Mouse (Mus musculus): ENCODE measurements around the gene Gm42957.
"Not testable (repeated sequence)": the region's sequence is repeated elsewhere in the genome, so short reads cannot be mapped to it uniquely, and the experiment has no call there.

The Gm42957 gene

DNA sequence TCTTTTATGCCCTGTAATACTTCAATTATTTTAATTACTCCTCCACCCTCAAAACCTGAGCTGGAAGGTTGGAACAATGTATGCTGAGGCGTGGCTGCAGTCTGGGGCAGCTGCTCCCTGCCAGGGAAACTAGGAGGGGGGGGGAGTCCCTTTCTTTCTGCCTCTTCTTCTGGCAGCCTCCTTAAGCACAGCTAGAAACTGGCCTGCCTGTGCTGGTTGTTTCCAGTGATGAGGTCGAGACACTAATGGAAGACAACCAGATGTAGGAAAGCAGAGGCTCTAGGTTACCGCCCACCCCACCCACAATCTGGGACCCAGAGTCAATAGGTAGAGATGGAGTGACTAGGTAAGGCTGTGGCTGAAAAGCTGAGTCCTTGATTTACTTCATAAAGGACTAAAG, 40.4 kb downstream of the Gm42957 start:
- DNase-seq = no peak

DNA sequence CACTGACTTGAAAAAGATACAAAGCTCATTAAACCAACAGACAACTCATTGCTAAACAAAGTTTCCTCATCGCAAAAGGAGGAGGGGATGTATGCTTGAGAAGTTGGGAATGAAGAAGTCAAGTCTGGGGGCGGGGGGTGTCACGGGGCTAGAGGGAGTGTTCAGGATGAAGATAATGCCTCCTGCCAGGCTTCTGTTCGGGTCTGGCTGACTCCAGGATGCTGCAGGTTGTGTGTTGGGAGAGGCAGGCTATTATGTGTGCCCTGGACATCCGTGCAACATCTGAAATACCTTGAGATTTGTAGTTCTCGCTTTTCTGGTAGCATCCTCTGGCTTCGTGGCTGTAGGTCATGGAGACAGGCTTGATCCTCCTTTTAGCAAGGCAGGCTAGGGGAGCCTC, 43.2 kb downstream of the Gm42957 start:
- DNase-seq = no peak

DNA sequence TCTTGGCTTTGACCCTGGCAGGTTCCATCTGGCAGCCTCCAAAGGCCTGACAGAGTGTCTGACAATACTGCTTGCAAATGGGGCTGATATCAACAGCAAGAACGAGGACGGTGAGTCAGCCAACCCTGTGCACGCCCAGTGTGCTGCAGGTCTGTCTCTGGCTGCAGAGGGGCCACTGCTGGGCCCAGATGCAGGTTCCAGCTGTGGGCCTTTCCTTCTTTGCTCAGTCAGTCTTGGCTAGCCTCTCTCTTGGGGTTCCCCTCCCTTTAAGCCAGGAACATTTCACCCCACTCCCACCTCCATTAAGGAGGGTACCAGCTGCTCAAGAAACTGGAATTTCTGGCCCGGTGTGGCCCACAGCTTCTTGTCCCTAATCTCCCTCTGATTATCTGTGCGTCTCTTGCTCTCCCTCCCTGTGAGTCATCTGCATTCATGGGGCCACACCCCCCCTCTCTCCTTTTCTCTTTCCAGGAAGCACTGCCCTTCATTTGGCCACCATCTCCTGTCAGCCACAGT, 43.9 kb downstream of the Gm42957 start:
- DNase-seq = peak; percentile 84

DNA sequence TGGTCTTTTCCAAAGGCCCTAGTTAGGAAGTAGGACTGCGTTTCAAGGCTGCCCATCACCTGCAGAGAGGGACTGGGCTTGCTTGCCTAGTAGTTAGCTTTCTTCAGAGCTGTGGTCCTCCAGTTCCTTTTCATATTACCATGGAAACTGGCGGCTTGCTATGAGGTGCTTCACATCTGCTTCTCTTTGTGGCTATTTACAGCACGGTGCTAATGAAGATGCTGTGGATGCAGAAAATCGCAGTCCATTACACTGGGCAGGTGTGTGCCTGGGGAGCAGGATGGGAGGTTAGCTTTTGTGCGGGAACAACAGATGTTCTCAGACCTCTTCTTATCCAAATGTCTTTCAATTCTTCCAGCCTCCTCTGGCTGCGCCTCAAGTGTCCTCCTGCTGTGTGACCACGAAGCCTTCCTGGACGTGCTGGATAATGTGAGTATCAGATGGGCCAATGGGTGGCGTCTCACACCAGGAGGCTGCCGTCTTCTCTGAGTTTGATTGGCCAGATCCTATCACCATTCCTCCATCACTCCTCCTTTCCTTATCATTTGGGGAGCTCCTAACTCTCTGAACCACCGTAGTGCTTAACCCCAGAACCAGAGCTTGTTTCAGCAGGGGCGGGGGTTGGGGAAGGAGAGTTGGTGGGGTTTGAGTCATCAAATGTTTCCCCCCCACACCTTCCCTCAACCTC, 45.1 kb downstream of the Gm42957 start:
- DNase-seq = peak; percentile 72

DNA sequence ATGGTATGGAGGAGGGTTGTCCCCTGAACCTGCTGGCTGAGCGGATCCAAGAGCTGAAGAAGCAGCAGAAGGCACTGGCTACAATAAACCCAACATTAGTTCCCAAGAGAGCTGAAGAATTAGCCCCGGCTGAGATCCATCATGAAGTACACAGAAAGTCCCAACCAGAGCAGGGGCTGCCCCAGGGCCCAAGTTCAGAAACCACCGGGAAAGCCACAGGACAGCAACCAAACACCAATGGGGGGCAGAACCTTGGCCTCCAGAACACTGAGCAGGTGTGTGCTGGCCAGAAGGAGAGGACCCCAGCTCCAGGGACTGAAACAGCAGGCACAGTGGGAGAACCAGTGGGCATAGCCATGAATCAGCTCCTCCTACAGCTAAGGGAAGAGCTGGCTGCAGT, 48.2 kb downstream of the Gm42957 start:
- peak; percentile 81 for DNase-seq

DNA sequence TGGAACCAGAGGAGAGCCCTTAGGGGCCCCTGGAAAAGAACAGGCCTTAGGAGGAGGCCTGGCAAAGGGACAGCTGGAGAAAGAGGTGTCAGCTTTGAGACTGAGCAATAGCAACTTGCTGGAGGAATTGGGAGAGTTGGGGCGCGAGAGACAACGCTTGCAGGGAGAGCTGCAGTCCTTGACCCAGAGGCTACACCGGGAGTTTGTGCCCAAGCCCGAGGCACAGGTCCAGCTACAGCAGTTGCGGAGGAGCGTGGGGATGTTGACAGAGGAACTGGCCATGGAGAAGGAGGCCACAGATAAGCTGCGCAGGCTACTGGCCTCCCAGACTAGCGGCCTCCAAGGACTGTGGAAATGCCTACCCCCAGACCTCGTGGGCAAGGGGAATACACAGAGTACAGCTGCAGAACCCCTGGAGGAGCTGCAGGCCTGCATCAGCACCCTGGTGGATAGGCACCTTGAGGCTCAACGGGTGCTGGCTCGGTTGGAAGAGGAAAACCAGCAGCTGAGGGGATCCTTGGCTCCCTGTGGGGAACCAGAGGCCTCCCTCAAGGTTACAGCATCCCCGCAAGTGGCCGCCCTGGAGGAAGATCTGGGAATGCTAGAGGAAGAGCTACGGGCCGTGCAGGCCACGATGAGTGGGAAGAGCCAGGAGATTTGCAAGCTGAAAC, 49.0 kb downstream of the Gm42957 start:
- peak; percentile 93 for DNase-seq

DNA sequence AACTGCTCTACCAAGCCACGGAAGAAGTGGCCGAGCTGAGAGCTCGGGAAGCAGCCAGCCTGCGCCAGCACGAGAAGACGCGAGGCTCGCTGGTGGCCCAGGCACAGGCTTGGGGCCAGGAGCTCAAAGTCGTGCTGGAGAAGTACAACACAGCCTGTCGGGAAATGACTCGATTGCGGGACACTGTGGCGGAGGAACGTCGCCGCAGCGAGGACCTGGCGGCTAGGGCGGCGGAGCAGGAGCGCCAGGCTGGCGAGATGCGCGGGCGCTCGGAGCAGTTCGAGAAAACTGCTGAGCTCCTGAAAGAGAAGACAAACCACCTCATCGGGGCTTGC, 49.5 kb downstream of the Gm42957 start:
- no peak for DNase-seq

DNA sequence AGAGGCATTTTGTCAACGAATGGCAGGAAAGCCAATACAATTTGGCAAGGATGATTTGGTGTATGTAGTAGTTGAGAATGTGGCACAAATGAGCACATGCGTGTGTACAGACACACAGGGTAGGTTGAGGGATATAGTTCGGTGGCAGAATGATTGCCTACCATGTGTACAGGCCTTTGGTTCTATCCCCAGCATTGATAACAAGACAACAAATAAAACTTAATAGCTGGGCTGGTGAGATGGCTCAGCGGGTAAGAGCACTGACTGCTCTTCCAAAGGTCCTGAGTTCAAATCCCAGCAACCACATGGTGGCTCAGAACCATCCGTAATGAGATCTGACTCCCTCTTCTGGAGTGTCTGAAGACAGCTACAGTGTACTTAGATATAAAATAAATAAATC, 50.8 kb downstream of the Gm42957 start:
- not testable (repeated sequence) for DNase-seq

DNA sequence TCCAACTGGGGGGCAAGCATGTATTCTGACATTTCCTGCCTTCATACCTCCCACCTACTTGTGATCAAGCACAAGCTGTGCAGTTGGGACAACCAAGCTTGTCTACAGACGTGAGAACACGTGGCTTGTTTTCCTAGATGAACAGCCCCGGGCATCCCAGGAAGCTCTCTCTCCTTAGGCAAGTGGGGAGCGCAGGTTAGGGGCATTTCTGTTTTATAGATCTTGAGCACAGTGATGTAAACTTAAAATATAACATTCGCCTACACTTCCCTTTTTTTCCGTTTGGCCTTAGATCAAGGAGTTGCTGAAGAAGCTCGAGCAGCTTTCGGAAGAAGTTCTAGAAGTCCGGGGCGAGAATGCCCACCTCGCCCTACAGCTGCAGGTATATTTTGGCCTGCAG, 53.6 kb downstream of the Gm42957 start:
- DNase-seq = no peak

DNA sequence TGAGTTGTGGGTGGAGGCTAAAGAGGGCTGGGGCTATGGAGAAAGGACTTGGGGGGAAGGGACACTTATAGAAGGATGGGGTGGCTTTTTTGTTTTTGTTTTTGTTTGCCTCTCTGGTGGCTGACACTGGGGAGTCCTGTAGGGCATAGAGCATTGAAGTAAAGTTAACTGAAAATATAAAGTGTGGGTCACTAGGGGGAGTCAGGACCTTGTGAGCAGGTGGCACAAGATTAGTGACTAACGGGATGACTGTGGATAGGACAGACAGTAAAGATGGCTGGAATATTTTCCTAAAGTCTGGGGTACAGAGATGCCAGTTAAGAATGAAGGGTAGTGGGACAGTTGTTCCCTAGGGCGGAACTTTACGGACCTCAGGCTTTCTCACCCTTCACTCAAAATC, 55.0 kb downstream of the Gm42957 start:
- no peak for DNase-seq

DNA sequence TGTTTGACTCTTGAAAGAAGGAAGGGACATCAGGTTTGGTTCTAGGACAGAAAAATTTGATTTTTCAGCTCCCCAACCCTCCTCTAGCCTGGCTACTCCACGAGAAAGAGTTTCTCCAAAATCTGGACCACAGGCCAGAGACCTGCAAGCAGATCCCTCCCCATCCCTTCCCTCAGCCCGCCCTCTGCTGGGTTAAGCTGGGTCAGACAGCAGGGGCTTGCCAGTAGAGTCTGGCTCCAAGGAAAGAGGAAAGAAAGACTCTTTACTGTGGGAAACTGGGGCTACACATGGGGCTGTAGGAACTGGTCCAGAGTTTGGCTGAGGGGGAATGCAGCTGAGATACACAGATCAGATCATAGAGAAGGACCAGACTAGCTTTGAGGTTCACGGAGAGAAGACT, 57.2 kb downstream of the Gm42957 start:
- peak; percentile 91 for DNase-seq

DNA sequence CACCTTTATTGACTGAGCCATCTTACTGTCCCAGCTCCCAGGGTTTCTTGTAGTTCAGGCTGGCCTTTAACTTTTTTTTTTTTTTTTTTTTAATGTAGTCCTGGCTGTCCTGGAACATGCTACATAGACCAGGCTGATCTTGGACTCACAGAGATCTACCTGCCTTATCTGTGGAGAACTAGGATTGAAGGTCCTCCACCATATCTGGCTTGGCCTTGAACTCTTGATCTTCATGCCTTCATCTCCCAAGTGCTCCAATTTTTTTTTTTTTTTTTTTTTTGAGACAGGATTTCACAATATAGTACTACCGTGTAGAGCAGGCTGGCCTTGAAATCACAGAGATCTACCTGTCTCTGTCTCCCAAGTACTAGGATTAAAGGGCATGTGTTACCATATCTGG, 58.3 kb downstream of the Gm42957 start:
- DNase-seq = no peak

DNA sequence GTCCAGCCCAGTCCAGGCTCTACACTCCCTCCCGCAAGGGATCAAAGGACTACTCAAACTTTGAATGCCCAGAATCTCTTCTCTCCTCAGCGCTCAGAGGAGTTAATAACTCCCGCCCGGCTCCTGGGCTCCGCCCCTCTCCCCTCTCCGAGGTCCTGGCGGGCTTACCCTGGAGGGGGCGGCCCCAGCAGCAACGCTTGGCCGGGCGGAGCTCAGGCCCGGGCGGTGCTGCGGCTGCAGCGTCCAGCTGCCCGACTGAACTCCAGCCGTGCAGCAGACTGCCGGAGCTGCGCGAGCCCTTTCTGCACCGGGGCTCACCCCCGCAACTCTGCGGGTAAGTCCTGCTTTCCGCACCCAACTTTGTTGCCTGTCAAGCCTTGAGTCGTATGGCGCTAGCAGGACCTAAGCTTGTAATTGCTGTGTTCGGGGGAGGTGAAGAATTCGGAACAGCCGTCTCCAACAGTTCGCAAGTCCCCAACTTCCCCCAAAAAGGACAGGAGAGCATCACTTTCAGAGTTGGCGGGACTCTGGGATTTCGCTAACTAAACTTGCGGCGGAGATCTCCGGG, 61.0 kb downstream of the Gm42957 start, which contains the start of gene Pias3:
TSS of gene Pias3 (plus strand) at position 187 of the 568 bp plus-strand sequence.
- DNase-seq = peak; percentile 99

DNA sequence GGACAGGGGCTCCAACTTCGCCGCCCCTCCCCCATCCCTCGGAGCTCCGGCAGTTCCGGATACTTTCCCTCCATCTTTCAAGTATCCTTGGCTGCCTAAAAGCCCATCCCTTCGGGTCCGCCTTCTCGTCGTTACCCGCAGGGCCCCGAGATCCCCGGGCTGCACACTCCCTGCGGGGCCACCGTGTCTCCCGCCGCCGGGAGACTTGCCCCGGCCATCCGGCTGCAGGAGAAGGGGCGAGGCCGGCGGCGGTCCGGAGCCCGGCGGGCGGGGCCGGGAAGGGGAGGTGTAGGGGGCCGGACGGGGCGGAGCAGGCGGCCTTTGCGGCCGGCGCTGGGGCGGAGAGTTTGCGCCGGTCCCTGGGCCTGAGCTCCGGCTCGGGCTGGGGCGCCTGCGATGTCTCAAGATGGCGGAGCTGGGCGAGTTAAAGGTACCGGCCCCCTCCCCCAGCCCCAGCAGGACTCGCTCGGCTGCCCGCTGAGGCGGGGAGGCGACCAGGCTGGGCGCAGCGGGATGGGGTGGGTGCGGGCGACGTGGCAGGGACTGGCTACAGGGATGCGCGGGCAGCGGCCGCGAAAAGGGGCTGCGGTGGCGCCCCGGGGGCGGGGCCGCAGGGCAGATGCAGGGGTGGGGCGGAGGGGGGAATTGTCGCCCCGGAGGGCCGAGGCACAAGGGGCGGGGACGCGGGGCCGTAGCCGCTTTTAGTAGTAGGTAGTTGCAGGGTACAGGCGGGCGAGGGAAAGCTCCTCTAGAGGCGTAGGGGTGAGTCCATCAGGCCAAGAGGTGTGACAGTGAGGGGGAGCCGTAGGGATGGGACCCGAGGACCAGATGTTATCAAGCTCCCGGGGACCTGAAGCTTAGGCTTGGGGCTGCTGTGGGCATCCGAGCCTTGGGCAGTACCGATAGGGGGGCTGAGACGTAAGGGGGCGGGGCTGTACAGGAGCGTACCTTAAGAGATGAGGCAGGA, 61.8 kb downstream of the Gm42957 start:
- peak; percentile 100 for DNase-seq

DNA sequence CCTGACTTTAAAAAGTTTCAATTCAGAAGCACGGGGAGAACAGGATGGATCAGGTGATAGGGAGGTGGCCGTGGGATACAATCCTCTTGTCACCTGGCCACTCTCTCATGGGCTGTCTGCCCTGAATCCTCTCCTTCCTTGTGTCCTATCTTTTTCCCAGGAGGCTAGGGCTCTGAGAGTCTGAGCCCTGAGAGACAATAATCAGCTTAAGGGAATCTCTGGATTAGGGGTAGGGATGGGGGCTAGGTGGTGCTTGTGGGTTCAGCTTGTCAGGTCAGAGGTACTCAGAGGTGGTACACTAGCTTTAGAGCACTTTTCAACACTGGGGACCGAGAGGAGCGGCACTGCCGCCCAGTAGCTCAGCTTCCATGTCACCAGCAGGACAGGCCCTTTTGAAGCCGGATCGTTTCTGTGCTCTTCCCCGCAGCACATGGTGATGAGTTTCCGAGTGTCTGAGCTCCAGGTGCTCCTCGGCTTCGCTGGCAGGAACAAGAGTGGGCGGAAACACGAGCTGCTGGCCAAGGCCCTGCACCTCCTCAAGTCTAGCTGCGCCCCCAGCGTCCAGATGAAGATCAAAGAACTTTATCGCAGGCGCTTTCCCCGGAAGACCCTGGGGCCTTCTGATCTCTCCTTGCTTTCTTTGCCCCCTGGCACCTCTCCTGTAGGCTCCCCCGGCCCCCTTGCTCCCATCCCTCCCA, 63.9 kb downstream of the Gm42957 start:
- DNase-seq = no peak

DNA sequence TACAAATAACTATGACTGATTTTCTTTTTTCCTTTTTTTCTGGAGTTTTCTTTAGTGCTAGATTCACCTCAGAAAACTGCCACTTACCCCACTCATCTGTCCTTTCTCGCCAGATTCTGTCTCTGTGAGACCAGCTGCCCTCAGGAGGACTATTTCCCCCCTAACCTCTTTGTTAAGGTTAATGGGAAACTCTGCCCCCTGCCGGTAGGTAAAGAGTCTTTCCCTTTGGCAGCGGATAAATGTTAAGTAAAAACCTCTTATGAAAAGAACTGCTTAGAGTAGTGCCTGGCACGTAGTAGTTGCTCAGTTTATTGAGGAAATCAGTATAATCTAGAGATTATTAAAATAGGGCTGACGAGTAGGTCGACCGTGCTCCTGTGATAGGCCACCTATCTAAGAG, 65.1 kb downstream of the Gm42957 start:
- no peak for DNase-seq

DNA sequence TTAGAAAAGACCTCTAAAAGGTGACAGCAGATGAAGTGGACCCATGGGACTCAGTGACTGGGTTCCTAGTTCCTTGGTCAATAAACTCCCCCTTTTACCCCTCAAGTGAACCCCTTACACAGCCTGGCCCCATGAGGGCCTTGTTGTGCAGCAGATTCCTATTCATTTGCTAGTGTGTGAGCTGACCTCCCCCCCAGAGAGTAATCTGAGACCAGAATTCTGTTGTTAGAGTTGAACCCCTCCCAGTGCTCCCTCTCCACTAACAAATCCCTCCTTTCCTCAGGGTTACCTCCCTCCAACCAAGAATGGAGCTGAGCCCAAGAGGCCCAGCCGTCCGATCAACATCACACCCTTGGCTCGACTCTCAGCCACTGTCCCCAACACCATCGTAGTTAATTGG, 65.7 kb downstream of the Gm42957 start:
- DNase-seq = no peak

Data from heart, adult 11 months (tissue).